Mouse (Mus musculus) heart, postnatal 25 days (tissue): ENCODE measurements around the gene Ints3. TPM values are rescaled to one million over a fixed set of nuclear protein-coding genes. Genes with fewer than 3 reads are reported as not detected.

Source experiments
- DNase-seq: peaks from one replicate; pipeline ENCODE4 v3.0.0; 2022; ENCODE audit warnings: low spot score
- intact Hi-C: fragments of 180-260 bp; cut with DNase I; formaldehyde crosslinking; loops from one replicate; pipeline ENCODE4 v1.15.1; 2025
- total RNA-seq, 2 experiments: library from RNA; stranded (reverse); gene quantifications; 2 replicates each; pipeline ENCODE4 v1.2.3; 2021

Ints3 gene
- total RNA-seq, result 10 to 100 TPM; 25.2 to 26.9 TPM

DNA sequence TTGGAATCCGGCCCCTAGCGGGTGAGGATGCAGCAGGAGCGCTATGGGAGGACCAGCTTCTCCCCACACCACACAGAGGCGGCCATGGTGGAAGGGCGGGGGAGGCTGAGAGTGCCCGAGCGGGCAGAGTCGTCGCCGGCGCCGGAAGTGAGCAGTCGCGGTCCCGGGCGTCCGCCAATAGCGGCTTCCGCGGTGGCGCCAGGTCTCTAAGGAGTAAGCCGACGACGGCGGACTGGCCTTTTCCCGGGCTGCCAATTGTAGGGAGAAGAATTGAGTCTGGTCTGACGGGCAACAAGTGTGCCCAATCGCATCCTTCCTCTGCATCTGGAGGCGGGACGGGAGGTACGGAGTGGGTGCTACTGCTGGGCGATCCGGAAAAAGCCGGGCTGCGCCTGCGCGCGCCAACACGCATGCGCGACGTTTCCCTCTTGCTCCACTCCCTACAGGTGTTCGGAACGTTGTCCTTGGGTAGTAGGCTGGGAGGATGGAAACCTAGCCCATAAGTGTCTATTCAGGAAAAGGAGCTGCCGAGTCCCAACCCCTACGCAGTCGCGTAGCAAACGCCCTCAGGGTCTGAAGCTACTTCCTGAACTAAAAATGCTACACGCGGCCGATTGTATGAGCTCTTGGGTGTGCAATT lies at the start of gene Ints3:
Ints3 (minus strand) TSS at position 242 of the 640 bp plus-strand sequence.
- intact Hi-C loops, result loop anchor here (5.0 kb wide), 1 partner anchor 34 kb away; the partner anchor contains the start of gene Npr1
- peak; percentile 100 for DNase-seq

DNA sequence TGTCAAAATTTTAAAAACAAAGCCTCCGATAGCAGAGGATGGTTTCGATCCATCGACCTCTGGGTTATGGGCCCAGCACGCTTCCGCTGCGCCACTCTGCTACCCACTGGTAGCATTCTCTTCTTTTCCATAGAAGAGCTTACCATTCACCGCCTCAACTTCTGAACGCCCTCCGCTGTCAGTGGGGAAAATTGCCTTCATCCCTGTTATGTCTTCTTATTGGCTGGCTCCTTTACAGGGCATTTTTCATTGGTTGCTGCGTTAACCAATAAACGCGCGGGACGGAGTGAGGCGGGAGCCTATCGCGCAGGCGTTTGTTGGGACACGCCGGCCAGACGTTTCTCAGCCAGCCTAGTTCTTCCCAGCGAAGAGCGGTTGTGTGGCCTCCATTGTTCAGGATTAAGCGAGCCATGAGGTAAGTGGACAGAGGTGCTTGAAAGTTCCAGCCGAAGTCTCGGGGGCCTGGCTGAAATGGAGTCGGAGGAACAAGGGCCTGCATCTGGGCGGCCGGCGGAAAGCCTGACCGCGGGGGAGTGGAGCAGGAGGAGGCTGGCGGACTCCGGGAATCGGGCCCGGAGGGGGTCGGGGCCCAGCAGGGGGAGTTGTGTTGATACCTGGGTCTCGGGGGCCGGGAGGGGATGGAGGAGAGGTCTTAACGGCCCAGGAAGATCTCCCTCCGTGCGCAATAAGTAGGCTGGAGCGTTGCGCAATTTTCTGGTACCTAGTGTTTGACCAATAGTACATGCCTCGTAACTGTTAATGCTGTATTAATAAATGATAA lies 42.6 kb upstream of the Ints3 start, which contains the start of gene Ilf2:
Ilf2 (plus strand) TSS at position 296 of the 781 bp plus-strand sequence.
- peak; percentile 96 for DNase-seq
- intact Hi-C loops, result loop anchor here (1.0 kb wide), 1 partner anchor 14 kb away; no protein-coding TSS in a partner anchor

DNA sequence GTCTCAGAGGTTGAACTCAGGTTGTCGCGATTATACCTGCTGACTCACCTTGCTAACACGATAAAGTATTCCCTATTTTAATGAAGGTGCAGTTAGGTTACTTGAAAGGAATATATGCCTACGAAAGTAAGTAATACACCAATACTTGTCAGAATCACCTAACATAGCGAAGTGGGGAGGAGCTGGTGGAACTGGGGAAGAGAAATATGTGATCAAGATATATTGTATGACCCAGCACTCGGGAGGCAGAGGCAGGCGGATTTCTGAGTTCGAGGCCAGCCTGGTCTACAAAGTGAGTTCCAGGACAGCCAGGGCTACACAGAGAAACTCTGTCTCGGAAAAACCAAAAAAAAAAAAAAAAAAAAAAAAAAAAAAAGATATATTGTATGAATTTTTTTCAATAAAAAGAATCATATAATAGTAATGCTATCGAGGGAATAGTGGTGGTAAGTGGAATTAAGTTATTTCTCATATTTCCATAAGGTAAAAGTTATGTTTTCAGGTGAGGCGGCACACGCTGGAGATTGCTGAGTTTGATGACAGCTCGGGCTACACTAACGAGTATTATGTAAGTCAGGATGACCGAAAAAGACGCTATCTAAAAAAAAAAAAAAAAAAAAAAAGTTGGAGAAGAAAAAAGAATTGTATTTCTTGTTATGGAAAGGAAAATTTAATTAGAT lies 41.9 kb upstream of the Ints3 start:
- intact Hi-C loops, result no loop called here

DNA sequence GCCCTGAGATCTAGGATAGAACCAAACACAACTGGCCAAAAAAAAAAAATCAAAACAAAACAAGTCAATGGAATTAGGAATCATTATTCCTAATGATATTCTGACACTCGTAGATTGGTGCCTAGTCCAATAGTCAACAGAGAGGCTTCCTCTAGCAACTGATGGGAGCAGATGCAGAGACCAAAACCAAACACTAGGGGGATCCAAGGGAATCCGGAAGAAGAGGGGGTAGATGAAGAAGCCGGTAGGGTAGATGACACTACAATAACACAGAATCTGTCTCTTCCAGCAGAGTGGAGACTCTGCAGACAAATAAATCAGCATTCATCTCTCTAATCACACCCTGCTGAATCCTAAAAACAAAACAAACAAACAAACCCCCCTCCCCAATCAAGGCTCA lies 38.8 kb upstream of the Ints3 start:
- intact Hi-C loops, result no loop called here
- no peak for DNase-seq

More for the DNA sequence above, 41.9 kb upstream of the Ints3 start:
- no peak for DNase-seq

DNA sequence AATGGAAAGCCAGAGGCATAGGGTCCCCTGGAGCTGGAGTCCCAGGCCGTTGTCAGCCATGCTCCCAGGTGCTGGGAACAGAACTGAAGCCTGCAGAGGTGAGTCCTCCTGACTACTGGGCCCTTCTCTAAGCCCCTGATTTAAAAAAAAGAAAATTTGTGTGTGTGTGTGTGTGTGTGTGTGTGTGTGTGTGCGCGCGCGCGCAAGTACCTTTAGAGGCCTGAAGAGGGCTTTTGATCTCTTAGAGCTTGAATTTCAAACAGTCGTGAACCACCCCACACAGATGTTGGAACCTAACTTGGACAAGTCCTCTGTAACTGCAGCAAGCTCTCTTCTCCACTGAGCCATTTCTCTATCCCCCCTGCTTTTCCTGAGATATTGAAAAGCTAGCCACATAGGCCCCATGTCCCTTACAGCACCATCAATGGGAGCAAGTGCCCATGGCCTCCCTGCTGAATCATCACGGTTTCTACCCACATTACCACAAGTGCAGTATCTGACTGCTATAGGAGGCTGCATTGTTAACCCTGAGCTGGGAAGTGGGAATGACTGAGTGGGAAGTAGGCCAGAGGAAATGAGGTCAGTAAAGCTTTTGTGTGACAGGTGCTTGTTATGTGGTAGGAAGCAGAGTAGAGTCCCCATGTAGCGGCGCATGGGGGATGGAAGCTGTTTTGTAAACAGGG lies 34.3 kb upstream of the Ints3 start:
- intact Hi-C loops, result loop anchor here (5.0 kb wide), 1 partner anchor 35 kb away; the partner anchor contains the start of gene Ints3

DNA sequence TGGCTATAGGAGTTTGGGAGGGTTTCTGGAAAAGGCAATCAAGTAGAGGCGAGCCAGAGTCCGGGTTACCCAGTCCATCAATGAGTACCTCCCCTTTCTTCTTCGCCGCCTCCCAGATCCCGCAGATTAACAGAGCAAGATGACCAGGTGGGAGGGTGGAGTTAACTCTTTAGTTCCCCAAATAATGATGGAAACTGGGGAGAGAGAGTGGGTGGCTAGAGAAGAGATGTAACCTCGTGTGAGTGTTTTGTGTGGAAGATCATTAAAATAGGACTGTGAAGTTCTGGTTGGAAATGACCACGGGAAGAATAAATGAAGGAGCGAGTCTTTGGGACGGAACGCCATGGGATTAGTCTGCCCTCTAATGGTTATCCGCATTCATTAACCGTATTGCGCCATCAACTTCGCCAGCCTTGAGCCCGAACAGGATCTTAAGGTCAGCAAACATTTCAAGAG lies 32.9 kb upstream of the Ints3 start:
- peak; percentile 48 for DNase-seq
- intact Hi-C loops, result loop anchor here (1.0 to 5.0 kb wide), 2 partner anchors 34 to 54 kb away; partner anchors contain the start of gene Ints3

More for the DNA sequence above, 34.3 kb upstream of the Ints3 start:
- DNase-seq, result no peak

DNA sequence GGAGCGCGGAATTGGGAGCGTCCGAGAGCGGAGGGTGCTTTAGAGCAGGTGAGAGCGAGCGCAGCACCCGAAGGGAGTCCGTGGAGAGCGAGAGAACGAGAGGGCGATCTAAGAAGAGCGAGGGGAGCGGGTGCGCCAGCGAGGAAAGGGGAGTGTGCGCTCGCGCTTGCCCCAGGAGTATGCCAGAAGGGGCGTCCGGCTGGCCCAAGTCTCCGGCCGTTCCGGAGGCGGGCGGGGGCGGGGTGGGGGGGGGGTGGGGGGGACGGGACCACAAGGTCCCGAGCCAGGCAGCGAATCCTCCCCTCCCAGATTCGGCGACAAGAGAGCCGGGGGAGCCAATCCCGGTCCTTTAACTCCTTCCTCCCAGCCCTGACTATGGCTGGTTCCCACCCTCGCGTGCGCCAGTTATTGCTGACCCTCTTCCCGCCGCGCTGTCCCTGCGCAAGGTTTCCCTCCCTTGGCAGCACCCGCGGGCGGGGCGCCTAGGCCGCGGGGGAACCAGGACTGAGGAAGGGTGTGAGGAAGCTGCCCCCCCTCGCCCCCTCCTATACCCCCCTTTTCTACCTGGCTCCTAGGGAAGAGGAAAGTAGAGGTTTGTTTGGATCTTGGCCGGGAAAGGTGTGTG lies 32.4 kb upstream of the Ints3 start, which contains the start of gene Npr1:
Npr1 (minus strand) TSS at position 181 of the 625 bp plus-strand sequence.
- DNase-seq, result peak; percentile 40
- intact Hi-C loops, result loop anchor here (1.0 to 5.0 kb wide), 2 partner anchors 33 to 53 kb away; partner anchors contain the start of gene Ints3

DNA sequence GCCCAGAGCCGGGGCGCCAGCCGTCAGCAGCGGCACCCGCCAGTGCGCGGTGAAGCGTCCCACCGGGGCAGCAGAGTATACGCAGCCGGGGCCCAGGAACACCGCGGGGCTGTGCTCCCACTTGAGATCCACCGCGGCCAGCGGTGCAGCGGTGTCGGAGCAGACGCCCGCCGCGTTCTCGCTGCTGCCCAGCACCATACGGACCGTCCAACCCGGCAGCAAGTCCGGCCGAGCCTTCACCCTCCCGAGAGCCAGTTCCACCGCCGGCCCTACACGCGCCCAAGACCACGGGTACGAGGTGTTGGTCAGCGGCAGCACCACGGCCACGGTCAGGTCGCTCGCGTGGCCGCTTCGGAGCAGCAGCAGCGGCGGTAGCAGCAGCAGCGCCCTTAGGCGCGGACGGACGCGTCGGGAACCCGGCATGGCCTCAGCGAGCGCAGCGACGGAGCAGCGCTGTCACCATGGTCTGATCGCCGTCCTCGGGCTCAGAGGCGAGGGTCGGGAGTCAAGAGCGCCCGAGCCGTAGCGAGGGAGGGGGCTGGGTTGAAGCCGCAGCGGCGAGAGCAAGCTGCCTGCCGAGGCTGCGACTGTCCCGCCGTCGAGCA lies 31.8 kb upstream of the Ints3 start:
- DNase-seq, result no peak
- intact Hi-C loops, result loop anchor here (5.0 kb wide), 1 partner anchor 33 kb away; the partner anchor contains the start of gene Ints3

DNA sequence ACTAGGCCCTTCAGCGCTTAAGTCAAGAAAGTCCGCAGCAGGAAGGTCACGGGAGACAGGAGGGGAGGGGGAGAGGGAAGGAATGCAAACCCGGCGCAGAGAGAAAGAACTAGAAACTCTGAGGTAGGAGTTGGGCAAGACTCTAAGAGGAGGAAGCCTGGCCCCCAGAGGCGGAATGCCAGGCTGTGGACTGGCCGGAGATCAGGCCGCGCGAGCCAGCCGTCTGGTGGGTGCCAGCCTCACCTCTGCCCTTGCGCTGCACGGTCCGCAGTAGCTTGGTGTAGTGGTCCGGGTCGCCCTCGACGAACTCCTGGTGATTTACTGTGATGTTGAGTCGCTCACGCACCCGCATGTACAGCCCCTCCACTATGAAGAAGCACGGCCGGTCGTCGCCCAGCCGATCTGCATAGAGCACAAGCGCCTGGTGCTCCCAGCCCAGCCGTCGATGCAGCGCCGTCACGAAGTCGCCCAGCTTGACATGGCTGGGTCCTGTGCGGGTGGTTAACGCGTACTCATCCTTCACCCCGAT lies 31.2 kb upstream of the Ints3 start:
- no peak for DNase-seq
- intact Hi-C loops, result loop anchor here (5.0 kb wide), 1 partner anchor 32 kb away; the partner anchor contains the start of gene Ints3

DNA sequence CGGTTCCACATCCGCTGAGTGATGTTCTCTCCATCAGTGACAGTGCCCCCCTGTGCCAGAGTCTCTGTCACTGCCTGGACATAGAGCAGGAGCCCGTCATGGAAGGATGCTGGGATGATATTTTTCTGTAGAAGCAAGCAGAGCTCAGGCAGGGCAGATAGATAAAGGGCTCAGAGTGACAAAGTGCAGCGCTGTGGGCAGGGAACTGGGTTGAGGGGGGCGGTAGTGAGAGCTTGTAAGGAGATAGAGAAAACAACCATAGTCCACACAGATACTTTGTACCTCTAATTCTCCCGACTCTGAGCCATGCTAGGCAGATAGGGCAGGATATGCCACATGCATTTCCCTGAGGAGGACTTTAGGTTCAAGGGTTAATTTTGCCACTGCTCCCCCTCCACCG lies 29.2 kb upstream of the Ints3 start:
- no peak for DNase-seq
- intact Hi-C loops, result loop anchor here (2.0 kb wide), 1 partner anchor 14 kb away; no protein-coding TSS in a partner anchor

DNA sequence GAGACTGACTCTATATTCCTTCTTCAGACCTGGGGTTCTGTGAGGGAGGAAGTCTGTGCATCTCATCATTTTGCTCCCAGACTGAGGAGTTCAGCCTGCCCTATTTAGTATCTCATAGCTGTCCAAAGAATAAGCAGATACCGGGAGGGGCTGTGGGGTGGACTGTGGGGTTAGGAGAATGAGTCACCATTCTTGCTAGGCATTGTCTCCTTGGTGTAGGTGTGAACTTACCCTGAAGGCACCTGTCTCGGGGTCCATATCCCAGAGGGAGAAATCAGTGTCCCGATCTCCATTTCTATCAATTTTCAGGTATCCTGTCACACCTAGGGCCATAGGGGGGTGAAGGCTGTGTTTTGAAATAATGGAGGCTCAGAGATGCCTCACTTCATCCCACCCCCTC lies 28.5 kb upstream of the Ints3 start:
- intact Hi-C loops, result loop anchor here (2.0 kb wide), 1 partner anchor 13 kb away; no protein-coding TSS in a partner anchor

DNA sequence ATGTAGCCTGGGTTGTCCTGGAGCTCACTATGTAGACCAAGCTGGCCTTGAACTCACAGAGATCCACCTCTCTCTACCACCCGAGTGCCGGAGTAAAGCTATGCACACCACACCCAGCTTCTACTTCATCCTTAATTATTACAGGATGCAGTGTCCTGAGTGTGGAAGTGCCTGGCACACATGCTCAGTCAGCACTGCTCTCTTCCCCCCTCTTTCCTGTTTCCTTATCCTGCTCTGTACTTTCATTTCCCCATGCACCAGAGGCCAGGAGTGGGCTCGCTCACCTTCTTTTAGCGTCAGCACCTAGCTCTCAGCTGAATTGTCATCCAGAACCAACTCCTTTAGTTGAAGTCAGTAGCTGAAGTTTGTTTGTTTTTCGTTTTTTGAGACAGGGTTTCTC lies 26.9 kb upstream of the Ints3 start:
- DNase-seq, result no peak
- intact Hi-C loops, result no loop called here

More for the DNA sequence above, 28.5 kb upstream of the Ints3 start:
- DNase-seq, result no peak

DNA sequence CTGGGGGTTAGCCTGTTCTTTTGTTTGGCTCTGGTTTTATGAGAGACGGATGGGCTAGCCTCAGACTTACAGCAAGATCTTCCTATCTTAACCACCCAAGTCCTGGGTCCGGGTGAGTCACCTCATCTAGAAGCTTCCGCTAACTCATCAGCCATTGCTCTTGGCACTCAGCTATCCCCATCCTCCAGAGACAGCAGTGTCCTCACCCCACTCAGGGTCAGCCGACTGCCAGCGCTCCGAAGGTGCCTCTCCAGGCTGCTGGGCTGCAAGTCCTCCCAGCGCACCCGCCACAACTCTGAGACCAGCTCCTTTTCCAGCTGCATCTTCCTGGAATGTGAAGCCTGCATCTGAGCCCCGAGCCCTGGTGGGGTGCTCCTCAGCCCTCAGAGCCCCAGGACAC lies 26.3 kb upstream of the Ints3 start:
- no peak for DNase-seq
- intact Hi-C loops, result no loop called here

DNA sequence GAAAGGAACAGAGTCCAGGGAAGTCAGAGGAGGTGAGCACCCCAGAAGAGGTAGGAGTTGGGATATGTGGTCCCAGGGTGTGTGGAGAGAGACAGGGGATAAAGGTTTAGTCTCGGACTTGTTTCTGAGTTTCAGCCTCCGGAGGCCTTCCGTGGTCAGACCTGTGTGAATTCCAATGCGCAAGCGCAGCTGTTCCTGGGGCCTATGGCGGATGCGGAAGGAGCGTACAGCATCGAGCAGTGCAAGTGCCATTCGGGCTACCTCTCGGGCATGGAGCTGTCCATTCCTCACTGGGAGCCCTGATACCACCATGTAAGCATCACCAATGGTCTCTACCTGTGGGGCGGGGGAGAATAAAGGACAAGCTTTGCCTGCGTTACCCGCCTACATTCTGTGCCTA lies 21.5 kb upstream of the Ints3 start:
- intact Hi-C loops, result no loop called here
- no peak for DNase-seq

DNA sequence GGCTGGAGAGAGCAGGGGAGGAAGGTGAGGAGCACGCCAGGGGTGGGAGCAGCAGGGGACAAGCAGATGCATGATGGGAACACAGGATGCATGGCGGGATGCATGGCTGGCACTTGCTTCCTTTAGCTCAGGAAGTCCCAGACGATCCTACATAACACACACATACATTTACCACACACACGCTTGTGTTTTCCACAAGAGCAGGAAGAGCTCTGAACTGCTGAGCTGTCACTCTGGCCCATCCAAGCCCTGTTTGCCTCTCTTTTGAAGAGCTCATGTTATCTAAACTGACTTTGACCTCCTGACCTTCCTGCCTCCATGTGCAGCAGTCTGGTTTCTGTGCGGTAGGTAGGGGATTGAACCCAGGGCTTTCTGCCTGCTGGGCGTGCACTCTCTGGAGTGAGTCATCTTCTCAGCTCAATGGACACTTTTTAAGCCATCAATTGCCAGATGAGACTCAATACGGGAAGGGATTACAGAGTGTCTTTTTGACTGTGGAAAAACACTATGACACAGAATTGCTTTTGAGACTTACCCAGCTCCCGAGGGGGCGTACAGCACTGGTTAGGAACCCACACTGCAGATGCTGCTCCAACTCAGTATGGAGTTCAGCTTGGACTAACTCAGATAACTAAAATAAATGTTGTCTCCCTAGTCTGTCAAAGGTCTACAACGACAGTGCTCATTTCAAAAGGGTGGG lies 18.1 kb upstream of the Ints3 start:
- DNase-seq, result no peak
- intact Hi-C loops, result no loop called here

DNA sequence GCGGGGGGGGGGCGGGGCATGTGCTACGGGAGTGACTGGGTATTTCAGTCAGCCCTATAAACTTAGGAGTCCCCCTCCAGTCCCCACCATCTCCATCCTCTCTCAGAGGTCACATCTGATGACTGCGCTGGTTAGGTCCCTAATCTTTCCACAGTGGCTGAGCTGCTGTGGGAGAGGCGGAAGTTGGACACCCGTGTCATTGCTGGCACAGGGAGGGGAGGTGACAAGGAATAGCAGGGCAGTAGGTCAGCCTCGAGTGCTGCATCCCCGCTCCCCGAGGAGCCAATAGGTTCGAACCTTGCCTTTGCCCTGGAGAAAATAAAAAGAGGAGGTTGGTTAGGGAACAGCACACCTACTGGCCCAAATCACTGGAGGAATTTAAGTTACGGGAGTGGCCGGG lies 17.5 kb upstream of the Ints3 start:
- intact Hi-C loops, result no loop called here
- no peak for DNase-seq

DNA sequence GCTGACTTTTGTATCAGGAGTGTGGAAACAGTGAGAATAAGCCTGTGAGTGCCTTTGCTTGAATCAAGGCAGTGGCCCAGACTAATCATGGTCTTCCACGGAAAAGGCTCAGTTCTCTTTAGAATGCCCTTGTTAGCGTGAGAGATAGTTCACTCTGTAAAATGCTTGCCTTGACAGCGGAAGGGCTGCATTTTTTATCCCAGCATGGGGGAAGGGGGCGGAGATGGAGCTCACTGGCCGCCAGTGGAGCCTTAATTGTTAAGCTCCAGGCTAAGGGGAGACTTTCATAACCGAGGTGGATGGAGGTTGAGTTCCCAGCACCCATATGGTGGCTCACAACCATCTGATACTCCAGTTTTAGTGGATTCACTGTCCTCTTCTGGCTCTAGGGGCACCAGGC lies 15.2 kb upstream of the Ints3 start:
- intact Hi-C loops, result loop anchor here (2.0 kb wide), 1 partner anchor 14 kb away; no protein-coding TSS in a partner anchor
- DNase-seq, result no peak

DNA sequence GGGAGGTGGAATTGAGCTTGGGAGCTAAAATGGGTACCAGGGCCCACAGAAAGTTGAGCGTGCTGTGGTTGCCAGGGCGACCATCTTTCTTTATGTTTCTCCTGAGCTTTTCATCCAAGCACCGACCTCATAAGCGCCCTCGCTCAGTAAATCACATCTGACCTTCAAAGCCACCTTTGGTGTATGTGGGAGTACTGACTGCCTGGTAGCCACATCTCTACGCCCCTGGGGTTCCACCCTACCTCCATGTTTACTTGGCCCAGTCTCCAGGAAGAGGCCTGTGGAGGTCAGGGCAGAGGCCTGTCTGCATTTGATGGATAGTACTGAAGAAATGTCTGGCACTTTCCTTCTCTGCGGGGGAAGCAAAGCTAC lies 13.7 kb upstream of the Ints3 start:
- intact Hi-C loops, result no loop called here

More for the DNA sequence above, 13.7 kb upstream of the Ints3 start:
- DNase-seq, result no peak
